In genomic region chr13:49199891-49200290, GRCm38 (mm10) we compare ENCODE assay signal across 27 mouse cellular contexts. TPM values are rescaled to one million over a fixed set of nuclear protein-coding genes. Genes with fewer than 3 reads are reported as not detected.
DNase-seq lines count a peak whose midpoint lies in the region; ATAC-seq and TF ChIP-seq lines count a peak whose summit lies in the region.
"Had no signal": no experiment of that assay in that cellular context is flagged by ENCODE, and none has a peak within 500 bp of the region (broad histone marks: within the 10 kb centered on the region; RNA-seq: fewer than 3 reads in every experiment).

No protein-coding gene starts in this region.

- no peak overlapping the region for H3K9ac ChIP-seq in liver, postnatal 0 days (replicated peaks)
- H3K9ac ChIP-seq in liver, embryonic 11.5 days (ENCODE audit: low read depth, low read length): no peak overlapping the region
- H3K9ac ChIP-seq: forebrain, postnatal 0 days; heart, embryonic 13.5 days; hindbrain, embryonic 14.5 days had no signal

- no peaks in the 10 kb centered on the region for H3K9me3 ChIP-seq in liver, postnatal 0 days (ENCODE audit: low read length)
- no peaks in the 10 kb centered on the region for H3K9me3 ChIP-seq in liver, embryonic 11.5 days (ENCODE audit: control insufficient read depth, low read length)
- H3K9me3 ChIP-seq: forebrain, embryonic 10.5 days; G1E; heart, embryonic 10.5 days; heart, embryonic 13.5 days had no signal

- no peak for TF ChIP-seq EP300 in liver, postnatal 0 days (IDR thresholded peaks at IDR 0.05; ENCODE audit: low read depth)

- H3K27me3 ChIP-seq in liver, postnatal 0 days (ENCODE audit: insufficient read depth, low read length): no peaks in the 10 kb centered on the region
- no peaks in the 10 kb centered on the region for H3K27me3 ChIP-seq in liver, embryonic 11.5 days (replicated peaks; ENCODE audit: control insufficient read depth, insufficient read depth, low read length)
- H3K27me3 ChIP-seq in spleen, adult 2 months (ENCODE audit: control insufficient read depth, insufficient read depth, low read length): no peaks in the 10 kb centered on the region
- H3K27me3 ChIP-seq: CH12.LX; heart, embryonic 13.5 days had no signal

- WGBS in liver, postnatal 0 days (ENCODE audit: insufficient replicate concordance): 83% methylated on average over 7 of the region's 7 CpGs
- WGBS in liver, embryonic 11.5 days: 86% methylated on average over 7 of the region's 7 CpGs
- 87% methylated on average over 7 of the region's 7 CpGs for WGBS in spleen, adult 2 months
- 87% methylated on average over 7 of the region's 7 CpGs for WGBS in macrophage (ENCODE audit: missing documents)

- H3K4me1 ChIP-seq in liver, postnatal 0 days (ENCODE audit: insufficient read depth): peaks cover 14% of the 10 kb centered on the region
- peaks cover 4% of the 10 kb centered on the region; the same call in 1 of the 2 replicates for H3K4me1 ChIP-seq in liver, embryonic 11.5 days (replicated peaks; ENCODE audit: control insufficient read depth, insufficient read depth, low read length)
- H3K4me1 ChIP-seq in spleen, adult 2 months (ENCODE audit: control insufficient read depth, insufficient read depth, insufficient read length): peaks cover 17% of the 10 kb centered on the region; the same call in 1 of the 2 replicates
- H3K4me1 ChIP-seq: forebrain, embryonic 10.5 days had no signal

- H3K36me3 ChIP-seq in liver, postnatal 0 days (replicated peaks; ENCODE audit: insufficient read depth, low read length): peaks cover 20% of the 10 kb centered on the region
- peaks cover 8% of the 10 kb centered on the region for H3K36me3 ChIP-seq in liver, embryonic 11.5 days (ENCODE audit: control insufficient read depth, insufficient read depth, low read length)
- peaks cover 10% of the 10 kb centered on the region for H3K36me3 ChIP-seq in spleen, adult 2 months (ENCODE audit: control insufficient read depth, insufficient read depth, low read length)
- peaks cover 42% of the 10 kb centered on the region for H3K36me3 ChIP-seq in macrophage (ENCODE audit: inconsistent target)

- no peak for ATAC-seq in liver, postnatal 0 days
- ATAC-seq in liver, embryonic 11.5 days (replicated peaks; ENCODE audit: low FRiP score): no peak
- ATAC-seq: forebrain, embryonic 14.5 days; forebrain, postnatal 0 days; hindbrain, postnatal 0 days; inflammation-experienced regulatory T-cells, adult 6 months had no signal

- peaks cover 25% of the 10 kb centered on the region for H3K79me2 ChIP-seq in macrophage (ENCODE audit: inconsistent target)

- no peak for DNase-seq in liver, postnatal 0 days
- no peak for DNase-seq in liver, embryonic 11.5 days (ENCODE audit: low spot score)
- DNase-seq in spleen, adult 2 months (ENCODE audit: low read depth in 1 of 2, low spot score in 2 of 2): no peak
- no peak for DNase-seq in spleen, postnatal 36 days (ENCODE audit: low spot score in 2 of 2)
- DNase-seq in cerebellum, adult 11 months: no peak
- no peak for DNase-seq in adrenal gland, adult 2 months
- DNase-seq: adrenal gland, adult 8-10 months; adrenal gland, postnatal 25 days; cerebellum, adult 18-20 months; cerebellum, adult 9-10 months; cerebellum, postnatal 14 days; forebrain, postnatal 0 days; gastrocnemius, postnatal 25 days; heart, adult 2 months; heart, postnatal 14 days; heart, postnatal 4 days had no signal

- 0 out of 2 replicates have a peak overlapping the region, but pooled peaks have one; percentile 30 for H3K27ac ChIP-seq in liver, postnatal 0 days (ENCODE audit: low read depth)
- no peak overlapping the region for H3K27ac ChIP-seq in liver, embryonic 11.5 days (ENCODE audit: low read depth, low read length)
- H3K27ac ChIP-seq in spleen, adult 2 months (ENCODE audit: insufficient read depth, low read length): peak overlapping the region; percentile 37
- peak overlapping the region; percentile 95 for H3K27ac ChIP-seq in macrophage
- H3K27ac ChIP-seq: forebrain, embryonic 10.5 days; heart, adult 2 months; heart, embryonic 10.5 days; heart, embryonic 13.5 days; hindbrain, embryonic 14.5 days; hindbrain, postnatal 0 days had no signal

- no peak for TF ChIP-seq POLR2A in spleen, adult 2 months (IDR thresholded peaks at IDR 0.05; ENCODE audit: low read depth, low read length)

- H3K4me3 ChIP-seq in liver, postnatal 0 days (ENCODE audit: low read depth, low read length): no peak overlapping the region
- H3K4me3 ChIP-seq in liver, embryonic 11.5 days (ENCODE audit: low read depth, low read length): no peak overlapping the region
- H3K4me3 ChIP-seq in spleen, adult 2 months (ENCODE audit: extremely low read depth, insufficient read depth, insufficient read length): no peak overlapping the region
- H3K4me3 ChIP-seq in macrophage (ENCODE audit: inconsistent target): no peak overlapping the region
- H3K4me3 ChIP-seq: forebrain, embryonic 10.5 days; heart, adult 2 months; heart, embryonic 10.5 days; heart, embryonic 13.5 days had no signal

- no peak overlapping the region for H3K4me2 ChIP-seq in liver, postnatal 0 days (ENCODE audit: low read depth, low read length)
- no peak overlapping the region for H3K4me2 ChIP-seq in liver, embryonic 11.5 days
- H3K4me2 ChIP-seq: heart, embryonic 13.5 days; hindbrain, embryonic 14.5 days had no signal

- TF ChIP-seq CTCF in liver, postnatal 0 days (IDR thresholded peaks at IDR 0.05; ENCODE audit: low read depth): no peak
- TF ChIP-seq CTCF in spleen, adult 2 months (IDR thresholded peaks at IDR 0.05; ENCODE audit: extremely low read depth, insufficient read depth, insufficient read length, insufficient replicate concordance): no peak

RNA-seq across cellular contexts. Expression of gene Ninj1, which starts 12.6 kb away (rescaled TPM):
- 106 and 118 TPM in 2 replicates for polyA plus RNA-seq in liver, postnatal 0 days (2015; fragmentation: Nextera tagmentation; extraction: Ambion mirVana)
- 54.2 and 59.8 TPM in 2 replicates for polyA plus RNA-seq in liver, embryonic 11.5 days (2014; fragmentation: Nextera tagmentation; extraction: Ambion mirVana)
- 234 and 343 TPM in 2 replicates for polyA plus RNA-seq in spleen, adult 2 months (2012; rRNA removed)
- 100 to 1,000 TPM in 15 of 26 experiments, 10 to 100 TPM in 11; 30.0 to 203 (median 120) TPM for total RNA-seq in macrophage (2018; cell fraction: chromatin; rRNA removed)
- 100 to 1,000 TPM; 384 to 615 (median 485) TPM for total RNA-seq in macrophage (2018; cell fraction: cytosol; rRNA removed)
- total RNA-seq in macrophage (2018; cell fraction: nucleus; rRNA removed): 100 to 1,000 TPM in 25 of 26 experiments, 10 to 100 TPM in 1; 70.1 to 330 (median 238) TPM
- polyA plus RNA-seq in macrophage (2018): 275 to 508 TPM (median 332 TPM) in 3 replicates
- 10 to 100 TPM; 64.9 to 66.3 TPM for total RNA-seq in adrenal gland, adult 2 months (2021)
- 184 and 303 TPM in 2 replicates for polyA plus RNA-seq in adrenal gland, adult 2 months (2012; rRNA removed)

RNA-seq across cellular contexts. Expression of gene Card19, which starts 15.9 kb away (rescaled TPM):
- 31.8 and 32.3 TPM in 2 replicates for polyA plus RNA-seq in liver, postnatal 0 days (2015; fragmentation: Nextera tagmentation; extraction: Ambion mirVana)
- polyA plus RNA-seq in liver, embryonic 11.5 days (2014; fragmentation: Nextera tagmentation; extraction: Ambion mirVana): 23.1 and 26.2 TPM in 2 replicates
- polyA plus RNA-seq in spleen, adult 2 months (2012; rRNA removed): 79.4 and 106 TPM in 2 replicates
- 100 to 1,000 TPM in 16 of 26 experiments, 10 to 100 TPM in 10; 39.0 to 263 (median 106) TPM for total RNA-seq in macrophage (2018; cell fraction: chromatin; rRNA removed)
- 100 to 1,000 TPM in 24 of 26 experiments, 10 to 100 TPM in 2; 89.0 to 237 (median 139) TPM for total RNA-seq in macrophage (2018; cell fraction: cytosol; rRNA removed)
- total RNA-seq in macrophage (2018; cell fraction: nucleus; rRNA removed): 100 to 1,000 TPM in 13 of 26 experiments, 10 to 100 TPM in 13; 48.7 to 301 (median 97.5) TPM
- 133 to 174 TPM (median 144 TPM) in 3 replicates for polyA plus RNA-seq in macrophage (2018)
- 10 to 100 TPM; 69.7 to 78.1 TPM for total RNA-seq in adrenal gland, adult 2 months (2021)
- 250 and 286 TPM in 2 replicates for polyA plus RNA-seq in adrenal gland, adult 2 months (2012; rRNA removed)

RNA-seq across cellular contexts. Expression of gene Susd3, which starts 48.6 kb away (rescaled TPM):
- polyA plus RNA-seq in liver, postnatal 0 days (2015; fragmentation: Nextera tagmentation; extraction: Ambion mirVana): 2.5 and 2.9 TPM in 2 replicates
- 4.4 and 5.2 TPM in 2 replicates for polyA plus RNA-seq in liver, embryonic 11.5 days (2014; fragmentation: Nextera tagmentation; extraction: Ambion mirVana)
- 49.7 and 58.1 TPM in 2 replicates for polyA plus RNA-seq in spleen, adult 2 months (2012; rRNA removed)
- 10 to 100 TPM in 13 of 26 experiments, 1 to 10 TPM in 13; 1.5 to 48.4 (median 10.7) TPM for total RNA-seq in macrophage (2018; cell fraction: chromatin; rRNA removed)
- 10 to 100 TPM; 10.5 to 38.8 (median 20.5) TPM for total RNA-seq in macrophage (2018; cell fraction: cytosol; rRNA removed)
- total RNA-seq in macrophage (2018; cell fraction: nucleus; rRNA removed): 10 to 100 TPM in 15 of 26 experiments, 1 to 10 TPM in 11; 3.7 to 42.9 (median 10.8) TPM
- 17.9 to 41.2 TPM (median 39.0 TPM) in 3 replicates for polyA plus RNA-seq in macrophage (2018)
- total RNA-seq in adrenal gland, adult 2 months (2021): 10 to 100 TPM in 1 of 2 experiments, under 1 TPM in 1; 0.52 to 10.9 TPM
- 5.0 and 143 TPM in 2 replicates for polyA plus RNA-seq in adrenal gland, adult 2 months (2012; rRNA removed)

RNA-seq across cellular contexts. Expression of gene Wnk2, which starts 52.1 kb away (rescaled TPM):
- 0.13 and 0.15 TPM in 2 replicates for polyA plus RNA-seq in liver, postnatal 0 days (2015; fragmentation: Nextera tagmentation; extraction: Ambion mirVana)
- polyA plus RNA-seq in liver, embryonic 11.5 days (2014; fragmentation: Nextera tagmentation; extraction: Ambion mirVana): 0.34 and 0.45 TPM in 2 replicates
- 0.62 and 0.87 TPM in 2 replicates for polyA plus RNA-seq in spleen, adult 2 months (2012; rRNA removed)
- 1 to 10 TPM in 14 of 26 experiments, under 1 TPM in 5, not detected in 7; 0.12 to 6.5 (median 3.8) TPM for total RNA-seq in macrophage (2018; cell fraction: chromatin; rRNA removed)
- under 1 TPM in 16 of 26 experiments, not detected in 10; under 0.01 to 0.81 (median 0.47) TPM for total RNA-seq in macrophage (2018; cell fraction: cytosol; rRNA removed)
- total RNA-seq in macrophage (2018; cell fraction: nucleus; rRNA removed): 1 to 10 TPM in 11 of 26 experiments, under 1 TPM in 4, not detected in 11; 0.08 to 5.1 (median 1.9) TPM
- polyA plus RNA-seq in macrophage (2018): not detected in 3 replicates
- 1 to 10 TPM; 2.5 to 3.2 TPM for total RNA-seq in adrenal gland, adult 2 months (2021)
- polyA plus RNA-seq in adrenal gland, adult 2 months (2012; rRNA removed): 4.2 and 4.5 TPM in 2 replicates
- total RNA-seq: granulocyte monocyte progenitor cell, adult 5-6 weeks had no signal
- polyA plus RNA-seq: G1E; inflammation-experienced regulatory T-cells, adult 6 months had no signal
